Mouse (Mus musculus) E14TG2a.4 (cell line): ENCODE measurements around the gene Eln.

Experiments
- H3K27me3 ChIP-seq: 2 replicates; pipeline ENCODE4 v1.6.1; 2014; ENCODE audit warnings: low read length, control low read depth; ENCODE audit not compliant: insufficient read depth
- H3K36me3 ChIP-seq: 2 replicates; pipeline ENCODE4 v1.6.1; 2014; ENCODE audit warnings: low read length, control low read depth; ENCODE audit not compliant: insufficient read depth
- H3K4me1 ChIP-seq: replicated peaks from 2 replicates; pipeline ENCODE4 v1.6.1; 2014; ENCODE audit warnings: low read depth, low read length, control low read depth
- H3K4me3 ChIP-seq: replicated peaks from 2 replicates; pipeline ENCODE4 v1.5.1; 2014; ENCODE audit warnings: mild to moderate bottlenecking, low read length
- H3K9me3 ChIP-seq: 2 replicates; pipeline ENCODE4 v1.6.1; 2014; ENCODE audit warnings: low read length, control low read depth
- CTCF ChIP-seq: conservative IDR thresholded peaks from 2 replicates; pipeline ENCODE4 v1.5.1; 2014; ENCODE audit warnings: low read length
- NANOG ChIP-seq: IDR thresholded peaks from 2 replicates; pipeline ENCODE4 v1.6.1; 2014; ENCODE audit warnings: borderline replicate concordance, low read length, mixed read lengths
- POU5F1 ChIP-seq: IDR thresholded peaks from 2 replicates; pipeline ENCODE4 v1.6.1; 2014; ENCODE audit warnings: low read length, borderline replicate concordance

Gene Eln

GRCm38 (mm10) chr5:134674977-134675376 is 72.1 kb downstream of the Eln start:
- Histone ChIP-seq H3K4me3 (no peak overlapping the region), H3K4me1 (peaks cover 57% of the 10 kb centered on the region)
- TF ChIP-seq NANOG = no peak
- no peak for TF ChIP-seq POU5F1
- no peak for TF ChIP-seq CTCF

GRCm38 (mm10) chr5:134672611-134673010 is 74.5 kb downstream of the Eln start:
- H3K4me3 ChIP-seq = peak overlapping the region; percentile 49
- H3K4me1 ChIP-seq = peaks cover 64% of the 10 kb centered on the region
- no peaks in the 10 kb centered on the region for H3K9me3 ChIP-seq
- TF ChIP-seq NANOG (no peak), POU5F1 (no peak), CTCF (no peak)
- H3K36me3 ChIP-seq = peaks cover 46% of the 10 kb centered on the region
- no peaks in the 10 kb centered on the region for H3K27me3 ChIP-seq

More at GRCm38 (mm10) chr5:134674977-134675376, 72.1 kb downstream of the Eln start:
- H3K9me3 ChIP-seq = no peaks in the 10 kb centered on the region
- no peaks in the 10 kb centered on the region for H3K27me3 ChIP-seq
- H3K36me3 ChIP-seq = peaks cover 53% of the 10 kb centered on the region

DNA sequence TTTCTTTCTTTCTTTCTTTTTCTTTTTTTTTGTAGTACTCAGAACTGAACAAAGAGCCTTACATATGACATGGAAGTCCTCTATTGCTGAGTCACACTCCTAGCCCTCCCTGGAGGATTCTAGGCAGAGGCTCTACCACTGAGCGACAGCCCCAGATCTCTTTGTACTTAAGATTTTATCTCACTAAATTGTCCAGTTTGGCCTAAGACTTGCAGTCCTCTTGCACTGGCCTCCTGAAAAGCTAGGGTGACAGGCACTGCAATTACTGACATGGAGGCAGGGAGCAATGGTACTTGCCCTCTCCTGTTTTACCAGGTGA is 75.0 kb downstream of the Eln start:
- Histone ChIP-seq H3K9me3 (no peaks in the 10 kb centered on the region), H3K4me1 (peaks cover 65% of the 10 kb centered on the region), H3K27me3 (no peaks in the 10 kb centered on the region), H3K4me3 (no peak overlapping the region), H3K36me3 (peaks cover 46% of the 10 kb centered on the region)
- TF ChIP-seq NANOG (no peak), POU5F1 (no peak), CTCF (no peak)

DNA sequence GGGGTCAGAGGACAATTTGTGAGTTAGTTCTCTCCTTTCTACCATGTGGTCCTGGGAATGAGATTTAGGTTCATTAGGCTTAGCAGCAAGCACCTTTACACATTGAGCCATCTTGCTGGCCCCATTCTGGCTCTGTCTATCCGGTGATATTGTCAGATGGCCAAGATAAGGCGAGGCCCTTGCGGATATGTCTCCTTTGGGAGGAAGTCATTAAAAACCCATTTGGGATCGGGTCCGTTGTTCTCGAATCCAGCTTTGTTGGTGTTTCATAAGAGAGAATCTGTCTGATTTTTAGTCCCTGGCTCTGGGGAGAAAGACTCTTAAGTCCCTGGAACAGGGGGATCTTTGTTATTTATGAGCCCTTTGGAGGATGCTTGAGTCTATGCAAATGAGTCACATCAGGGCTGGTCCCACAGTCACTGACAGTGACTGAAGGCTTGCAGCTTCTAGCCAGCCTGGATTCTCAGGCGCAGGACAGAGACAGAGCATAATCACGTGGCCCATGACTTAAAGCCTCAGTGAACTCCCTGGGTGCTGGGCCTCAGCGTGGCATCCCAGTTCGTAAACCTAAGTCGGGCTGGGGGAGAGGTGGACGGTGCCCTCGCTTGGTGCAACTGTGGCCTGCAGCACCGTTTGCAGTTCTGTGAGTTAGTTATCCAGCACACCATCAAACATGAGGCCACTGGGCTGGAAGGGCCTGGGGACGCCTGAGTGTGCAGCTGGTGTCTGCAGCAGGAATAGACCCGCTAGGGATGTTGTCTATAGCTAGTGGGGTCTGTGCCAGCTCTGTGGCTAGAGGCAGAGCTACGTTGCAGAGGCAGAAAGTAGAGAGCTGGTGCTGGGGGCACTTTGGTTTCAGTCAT is 75.6 kb downstream of the Eln start:
- Histone ChIP-seq H3K4me1 (peaks cover 59% of the 10 kb centered on the region), H3K4me3 (no peak overlapping the region)

GRCm38 (mm10) chr5:134669001-134669708 is 78.0 kb downstream of the Eln start:
- Histone ChIP-seq H3K4me3 (peak overlapping the region; percentile 75), H3K4me1 (peaks cover 58% of the 10 kb centered on the region), H3K9me3 (no peaks in the 10 kb centered on the region), H3K27me3 (no peaks in the 10 kb centered on the region), H3K36me3 (peaks cover 66% of the 10 kb centered on the region)
- TF ChIP-seq NANOG = no peak
- TF ChIP-seq POU5F1 = no peak
- no peak; the same call in 1 of the 2 replicates for TF ChIP-seq CTCF

More for the DNA sequence above, 75.6 kb downstream of the Eln start:
- Histone ChIP-seq H3K36me3 (peaks cover 50% of the 10 kb centered on the region), H3K9me3 (no peaks in the 10 kb centered on the region), H3K27me3 (no peaks in the 10 kb centered on the region)
- TF ChIP-seq NANOG = no peak
- no peak for TF ChIP-seq CTCF
- TF ChIP-seq POU5F1 = 0 out of 2 replicates have a peak, but pooled peaks have one; percentile 37

GRCm38 (mm10) chr5:134668495-134668894 is 78.6 kb downstream of the Eln start:
- H3K4me1 ChIP-seq = peaks cover 64% of the 10 kb centered on the region
- H3K4me3 ChIP-seq = peak overlapping the region; percentile 75
- peak; percentile 71 for TF ChIP-seq CTCF
- no peak for TF ChIP-seq NANOG
- no peak for TF ChIP-seq POU5F1
- H3K36me3 ChIP-seq = peaks cover 72% of the 10 kb centered on the region
- H3K27me3 ChIP-seq = no peaks in the 10 kb centered on the region
- no peaks in the 10 kb centered on the region for H3K9me3 ChIP-seq

DNA sequence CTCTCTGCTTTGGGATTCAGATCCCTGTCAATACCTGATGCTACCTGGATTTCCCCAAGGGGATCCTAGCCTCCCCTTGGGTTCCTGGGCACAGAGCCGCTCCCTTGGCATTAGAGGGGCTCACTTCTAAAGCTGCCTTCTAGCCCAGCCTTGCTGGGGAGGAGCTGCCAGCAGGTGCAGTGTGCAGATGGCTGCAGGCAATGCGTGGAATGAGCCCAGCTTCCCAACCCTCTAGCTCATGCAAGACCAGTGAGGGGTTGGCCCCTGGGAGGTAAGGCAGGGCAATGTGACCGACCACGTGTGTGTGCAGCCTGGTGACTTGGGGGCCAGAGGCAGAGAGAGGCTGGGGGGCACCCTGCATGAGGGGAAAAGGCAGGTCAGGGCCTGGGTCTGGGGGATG is 90.4 kb downstream of the Eln start:
- no peak for TF ChIP-seq POU5F1
- no peak for TF ChIP-seq CTCF
- TF ChIP-seq NANOG = no peak
- Histone ChIP-seq H3K4me3 (peak overlapping the region; percentile 60), H3K36me3 (peaks cover 33% of the 10 kb centered on the region), H3K9me3 (no peaks in the 10 kb centered on the region), H3K4me1 (peaks cover 53% of the 10 kb centered on the region), H3K27me3 (0 out of 2 replicates have a peak, but pooled peaks cover 5% of the 10 kb centered on the region)
